Mouse (Mus musculus) CH12.LX (cell line): ENCODE measurements around the gene Rab5b. TPM values are rescaled to one million over a fixed set of nuclear protein-coding genes. Genes with fewer than 3 reads are reported as not detected.
A peak's percentile ranks its signal among the peaks of the same experiment; 100 is the strongest.

Source experiments
- DNase-seq: peaks from one replicate; pipeline ENCODE4 v3.0.0-alpha.2; 2013; ENCODE audit errors: extremely low read depth
- H3K27ac ChIP-seq: 2 replicates; pipeline ENCODE4 v1.5.1; 2012; ENCODE audit warnings: low read depth, mild to moderate bottlenecking, control low read depth, moderate library complexity; ENCODE audit not compliant: insufficient read depth
- H3K27me3 ChIP-seq: replicated peaks from 2 replicates; pipeline ENCODE3; 2012; ENCODE audit warnings: inconsistent platforms
- H3K36me3 ChIP-seq, 2 experiments: replicated peaks in 1 of 2; 2 replicates each; pipeline versions ENCODE3 to v1.6.1; 2012; ENCODE audit warnings: inconsistent platforms in 1 of 2, low read length in 1 of 2, mild to moderate bottlenecking in 1 of 2, mixed read lengths in 1 of 2, moderate library complexity in 1 of 2; ENCODE audit not compliant: control insufficient read depth in 1 of 2, insufficient read depth in 1 of 2
- H3K4me1 ChIP-seq, 2 experiments: 2 replicates each; pipeline ENCODE4 v1.6.1; 2012; ENCODE audit warnings: inconsistent platforms in 1 of 2, moderate library complexity in 1 of 2; ENCODE audit not compliant: insufficient read depth in 2 of 2, control insufficient read depth in 1 of 2
- H3K4me2 ChIP-seq: 2 replicates; pipeline ENCODE4 v1.6.1; 2012; ENCODE audit warnings: low read depth, mild to moderate bottlenecking, control low read depth; ENCODE audit not compliant: poor library complexity, insufficient read depth, severe bottlenecking
- H3K4me3 ChIP-seq, 3 experiments: fragments of 150-350 bp in 1 of 3; sonication (generic) in 1 of 3; replicated peaks in 1 of 3; 2 replicates each; pipeline versions ENCODE3 to v1.5.1; 2011 to 2012; ENCODE audit warnings: low read depth in 2 of 3, low read length in 2 of 3, mild to moderate bottlenecking in 2 of 3, moderate library complexity in 2 of 3, control low read depth in 1 of 3, improper control_type of control experiment in 1 of 3, inconsistent platforms in 1 of 3, mixed read lengths in 1 of 3; ENCODE audit not compliant: poor library complexity in 1 of 3
- H3K79me2 ChIP-seq: replicated peaks from 2 replicates; pipeline ENCODE4 v1.6.1; 2012; ENCODE audit warnings: mild to moderate bottlenecking, moderate library complexity; ENCODE audit not compliant: control insufficient read depth, poor library complexity, insufficient read depth, severe bottlenecking; ENCODE audit errors: extremely low read depth
- H3K9ac ChIP-seq: 2 replicates; pipeline ENCODE4 v1.6.1; 2012; ENCODE audit warnings: low read depth, mild to moderate bottlenecking, control low read depth, moderate library complexity; ENCODE audit not compliant: insufficient read depth
- H3K9me3 ChIP-seq: replicated peaks from 2 replicates; pipeline ENCODE3; 2012; ENCODE audit warnings: low read length, inconsistent platforms, mixed read lengths
- BHLHE40 ChIP-seq: IDR thresholded peaks from 2 replicates; pipeline ENCODE4 v1.6.1; 2011; ENCODE audit warnings: mild to moderate bottlenecking, low read depth, low read length, improper control_type of control experiment
- CHD1 ChIP-seq: IDR thresholded peaks from 2 replicates; pipeline ENCODE4 v1.6.1; 2012; ENCODE audit warnings: low read depth, low read length, improper control_type of control experiment, inconsistent platforms
- CHD2 ChIP-seq: IDR thresholded peaks from 2 replicates; pipeline ENCODE4 v1.6.1; 2011; ENCODE audit warnings: low read length, improper control_type of control experiment
- CTCF ChIP-seq, 2 experiments: IDR thresholded peaks in 1 of 2; conservative IDR thresholded peaks in 1 of 2; 2 replicates each; pipeline ENCODE4 v1.5.1; 2011 to 2012; ENCODE audit warnings: low read depth in 2 of 2, low read length in 2 of 2, improper control_type of control experiment in 1 of 2, inconsistent platforms in 1 of 2, mild to moderate bottlenecking in 1 of 2, moderate library complexity in 1 of 2
- E2F4 ChIP-seq: IDR thresholded peaks from 2 replicates; pipeline ENCODE4 v1.6.1; 2011; ENCODE audit warnings: low read depth, low read length, improper control_type of control experiment; ENCODE audit not compliant: insufficient replicate concordance
- ELF1 ChIP-seq: IDR thresholded peaks from 2 replicates; pipeline ENCODE4 v1.6.1; 2014; ENCODE audit warnings: low read depth, mild to moderate bottlenecking, inconsistent platforms, low read length, improper control_type of control experiment
- EP300 ChIP-seq: IDR thresholded peaks from 2 replicates; pipeline ENCODE4 v1.6.1; 2011; ENCODE audit warnings: low read length, improper control_type of control experiment
- ETS1 ChIP-seq: conservative IDR thresholded peaks from 2 replicates; pipeline ENCODE4 v1.6.1; 2012; ENCODE audit warnings: low read depth, mild to moderate bottlenecking, inconsistent platforms, low read length, improper control_type of control experiment, moderate library complexity
- GABPA ChIP-seq: IDR thresholded peaks from 2 replicates; pipeline ENCODE4 v1.6.1; 2012; ENCODE audit warnings: low read depth, low read length, improper control_type of control experiment, inconsistent platforms; ENCODE audit not compliant: insufficient replicate concordance
- HCFC1 ChIP-seq: IDR thresholded peaks from 2 replicates; pipeline ENCODE4 v1.6.1; 2012; ENCODE audit warnings: low read depth, mild to moderate bottlenecking, inconsistent platforms, low read length, improper control_type of control experiment
- IRF4 ChIP-seq: IDR thresholded peaks from 2 replicates; pipeline ENCODE4 v1.6.1; 2014; ENCODE audit warnings: low read depth, mild to moderate bottlenecking, inconsistent platforms, low read length, improper control_type of control experiment
- JUN ChIP-seq: IDR thresholded peaks from 2 replicates; pipeline ENCODE4 v1.6.1; 2011; ENCODE audit warnings: low read depth, mild to moderate bottlenecking, low read length, improper control_type of control experiment, moderate library complexity; ENCODE audit not compliant: insufficient read depth
- JUND ChIP-seq: conservative IDR thresholded peaks from 2 replicates; pipeline ENCODE4 v1.6.1; 2011; ENCODE audit warnings: low read depth, low read length, improper control_type of control experiment
- KAT2A ChIP-seq: IDR thresholded peaks from 2 replicates; pipeline ENCODE4 v1.6.1; 2012; ENCODE audit warnings: low read length, improper control_type of control experiment, inconsistent platforms; ENCODE audit not compliant: insufficient replicate concordance
- MAFK ChIP-seq: IDR thresholded peaks from 2 replicates; pipeline ENCODE4 v1.6.1; 2011; ENCODE audit warnings: low read length, improper control_type of control experiment; ENCODE audit not compliant: insufficient replicate concordance
- MAX ChIP-seq: IDR thresholded peaks from 2 replicates; pipeline ENCODE4 v1.6.1; 2011; ENCODE audit warnings: low read length, improper control_type of control experiment
- MAZ ChIP-seq: IDR thresholded peaks from 2 replicates; pipeline ENCODE4 v1.6.1; 2012; ENCODE audit warnings: low read depth, mild to moderate bottlenecking, inconsistent platforms, low read length, improper control_type of control experiment, moderate library complexity
- MEF2A ChIP-seq: IDR thresholded peaks from 2 replicates; pipeline ENCODE4 v1.6.1; 2014; ENCODE audit warnings: low read depth, mild to moderate bottlenecking, inconsistent platforms, low read length, improper control_type of control experiment, borderline replicate concordance
- MXI1 ChIP-seq: IDR thresholded peaks from 2 replicates; pipeline ENCODE4 v1.6.1; 2011; ENCODE audit warnings: mild to moderate bottlenecking, low read depth, low read length, improper control_type of control experiment
- MYC ChIP-seq: IDR thresholded peaks from 2 replicates; pipeline ENCODE4 v1.6.1; 2011; ENCODE audit warnings: low read depth, mild to moderate bottlenecking, improper control_type of control experiment, low read length
- NELFE ChIP-seq: IDR thresholded peaks from 2 replicates; pipeline ENCODE4 v1.6.1; 2011; ENCODE audit warnings: low read depth, low read length, improper control_type of control experiment
- NRF1 ChIP-seq: IDR thresholded peaks from 2 replicates; pipeline ENCODE4 v1.6.1; 2014; ENCODE audit warnings: low read depth, mild to moderate bottlenecking, inconsistent platforms, low read length, improper control_type of control experiment, moderate library complexity
- PAX5 ChIP-seq: IDR thresholded peaks from 2 replicates; pipeline ENCODE4 v1.6.1; 2012; ENCODE audit warnings: low read length, inconsistent platforms, mixed read lengths
- POLR2A ChIP-seq: IDR thresholded peaks from 2 replicates; pipeline ENCODE4 v1.6.1; 2011; ENCODE audit warnings: low read depth, mild to moderate bottlenecking, improper control_type of control experiment, low read length
- POLR2AphosphoS2 ChIP-seq: IDR thresholded peaks from 2 replicates; pipeline ENCODE4 v1.6.1; 2011; ENCODE audit warnings: low read depth, low read length, improper control_type of control experiment
- RAD21 ChIP-seq: IDR thresholded peaks from 2 replicates; pipeline ENCODE4 v1.6.1; 2011; ENCODE audit warnings: low read depth, mild to moderate bottlenecking, low read length, improper control_type of control experiment, moderate library complexity
- RCOR1 ChIP-seq: conservative IDR thresholded peaks from 2 replicates; pipeline ENCODE4 v1.6.1; 2012; ENCODE audit warnings: low read depth, mild to moderate bottlenecking, inconsistent platforms, low read length, improper control_type of control experiment
- SIN3A ChIP-seq: IDR thresholded peaks from 2 replicates; pipeline ENCODE4 v1.6.1; 2012; ENCODE audit warnings: low read length, improper control_type of control experiment, inconsistent platforms
- SMC3 ChIP-seq: IDR thresholded peaks from 2 replicates; pipeline ENCODE4 v1.6.1; 2011; ENCODE audit warnings: low read depth, low read length, improper control_type of control experiment
- TBP ChIP-seq: conservative IDR thresholded peaks from 2 replicates; pipeline ENCODE4 v1.6.1; 2011; ENCODE audit warnings: low read depth, low read length, improper control_type of control experiment
- TCF12 ChIP-seq: IDR thresholded peaks from 2 replicates; pipeline ENCODE4 v1.6.1; 2014; ENCODE audit warnings: low read depth, mild to moderate bottlenecking, inconsistent platforms, low read length, improper control_type of control experiment
- UBTF ChIP-seq: IDR thresholded peaks from 2 replicates; pipeline ENCODE4 v1.6.1; 2012; ENCODE audit warnings: low read depth, mild to moderate bottlenecking, inconsistent platforms, low read length, improper control_type of control experiment, moderate library complexity
- USF1 ChIP-seq: IDR thresholded peaks from 2 replicates; pipeline ENCODE4 v1.6.1; 2014; ENCODE audit warnings: low read depth, mild to moderate bottlenecking, inconsistent platforms, low read length, improper control_type of control experiment
- USF2 ChIP-seq: conservative IDR thresholded peaks from 2 replicates; pipeline ENCODE4 v1.6.1; 2011; ENCODE audit warnings: low read depth, low read length, improper control_type of control experiment
- ZC3H11A ChIP-seq: IDR thresholded peaks from 2 replicates; pipeline ENCODE4 v1.6.1; 2012; ENCODE audit warnings: low read depth, mild to moderate bottlenecking, inconsistent platforms, low read length, improper control_type of control experiment
- ZKSCAN1 ChIP-seq: IDR thresholded peaks from 2 replicates; pipeline ENCODE4 v1.6.1; 2012; ENCODE audit warnings: low read depth, inconsistent platforms, low read length, improper control_type of control experiment, borderline replicate concordance
- ZMIZ1 ChIP-seq: IDR thresholded peaks from 2 replicates; pipeline ENCODE4 v1.6.1; 2012; ENCODE audit warnings: low read depth, mild to moderate bottlenecking, inconsistent platforms, low read length, improper control_type of control experiment
- ZNF384 ChIP-seq: IDR thresholded peaks from 2 replicates; pipeline ENCODE4 v1.6.1; 2012; ENCODE audit warnings: low read depth, low read length, improper control_type of control experiment, inconsistent platforms
- dilution Hi-C: fragments of 300-500 bp; cut with MboI; formaldehyde crosslinking; loops from 2 replicates; pipeline ENCODE4 v1.14.3; 2020; ENCODE audit warnings: low sequenced_read_pairs; ENCODE audit not compliant: extremely low pct_unique_long_range_greater_than_20kb, extremely low pct_ligation_motif_present
- in situ Hi-C: fragments of 300-500 bp; cut with MboI; formaldehyde crosslinking; loops from 3 replicates; pipeline ENCODE4 v1.14.3; 2019; ENCODE audit warnings: low sequenced_read_pairs, low pct_ligation_motif_present, low pct_unique_long_range_greater_than_20kb, mixed read lengths
- polyA plus RNA-seq: library from polyadenylated mRNA; unstranded; fragments of >175 nt; gene quantifications from 2 replicates; pipeline ENCODE4 v1.2.1, GENCODE M21; 2012; ENCODE audit warnings: low read depth; ENCODE audit not compliant: insufficient read length
- total RNA-seq, 2 experiments: library from RNA; depleted of rRNA; stranded (reverse); fragments of 300-350 nt in 1 of 2; fragments of >200 nt in 1 of 2; gene quantifications; 2 replicates each; pipeline ENCODE4 v1.2.3; 2012 to 2014

The Rab5b gene
- total and polyA plus RNA-seq, 3 experiments = 20.4 to 34.4 (median 27.4) TPM

DNA sequence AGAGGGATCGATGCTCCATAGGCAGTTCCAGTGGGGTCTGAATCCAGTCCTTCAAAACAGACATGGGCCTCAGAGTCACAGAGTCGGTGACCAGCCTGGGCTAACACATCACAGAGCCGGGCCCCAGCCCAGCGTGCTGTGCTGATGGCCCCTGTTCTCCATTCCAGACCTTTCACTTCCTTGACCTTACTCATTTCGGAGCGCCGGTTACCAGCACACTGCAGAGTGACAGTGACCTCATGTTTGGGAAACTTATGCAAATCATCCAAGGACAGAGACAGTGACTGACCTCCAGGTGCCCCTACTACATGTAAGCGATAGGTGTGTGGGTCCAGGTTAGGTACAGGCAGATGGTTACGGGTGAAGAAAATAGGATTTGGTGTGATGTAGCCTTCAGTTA lies 24.9 kb downstream of the Rab5b start:
- dilution Hi-C loops = no loop called here

DNA sequence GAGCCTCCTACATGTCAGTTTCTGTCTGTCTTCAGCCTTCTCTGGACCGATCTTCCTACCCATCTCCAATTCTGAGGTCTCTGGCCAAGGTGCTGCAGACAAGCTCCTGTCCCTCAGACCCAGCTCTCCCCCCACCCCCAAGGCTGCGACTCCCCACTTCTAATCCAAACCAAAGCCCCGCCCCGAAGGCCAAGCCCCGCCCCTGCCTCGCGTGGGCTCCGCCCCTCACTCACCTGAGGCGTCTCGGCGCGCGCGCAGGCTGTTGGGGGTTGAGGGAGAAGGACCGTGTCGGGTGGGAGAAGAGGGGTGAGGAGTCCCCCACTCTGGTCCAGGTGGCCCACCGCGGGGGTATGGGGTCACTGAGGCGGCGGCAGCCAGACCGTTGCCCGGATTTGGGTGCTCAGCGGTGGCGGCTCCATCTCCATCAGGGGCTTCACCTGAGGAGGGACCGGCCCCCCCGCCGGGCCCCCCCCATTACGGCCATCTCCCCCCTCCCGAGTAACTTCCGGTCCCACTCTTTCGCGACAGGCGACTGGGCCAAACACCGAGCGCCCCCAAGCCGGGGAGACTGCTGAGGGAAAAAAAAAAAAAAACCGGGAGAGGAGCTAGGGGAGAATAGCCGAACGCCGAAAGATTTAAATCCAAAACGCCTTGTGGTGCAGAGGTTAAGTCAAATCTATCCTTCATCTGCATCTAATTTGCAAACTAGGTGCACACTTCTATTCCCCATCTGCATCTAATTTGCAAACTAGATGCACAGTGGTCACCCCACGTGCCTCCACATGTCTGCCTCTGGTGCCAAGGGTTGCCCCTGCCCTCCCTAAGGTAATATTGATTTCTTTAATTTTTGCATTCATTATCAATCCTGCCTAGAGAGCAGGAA lies 27.0 kb downstream of the Rab5b start:
- Histone ChIP-seq H3K79me2 (no peaks in the 10 kb centered on the region), H3K27ac (peak overlapping the region; percentile 68; the same call in 1 of the 2 replicates), H3K9me3 (no peaks in the 10 kb centered on the region), H3K36me3 (peaks cover 0 to 15% of the 10 kb centered on the region in 2 experiments), H3K4me3 (peak overlapping the region; percentile 51 to 84 (median 63)), H3K27me3 (peaks cover 4% of the 10 kb centered on the region), H3K9ac (peak overlapping the region; percentile 75), H3K4me1 (peaks cover 17 to 46% of the 10 kb centered on the region in 2 experiments), H3K4me2 (peak overlapping the region; percentile 60)
- in situ Hi-C loops = no loop called here
- dilution Hi-C loops = no loop called here
- DNase-seq = peak; percentile 87
- TF ChIP-seq KAT2A (no peak), POLR2A (no peak), MAX (peak; percentile 87), ZC3H11A (no peak), TCF12 (peak; percentile 50; the same call in 1 of the 2 replicates), RCOR1 (peak; percentile 85; the same call in 1 of the 2 replicates), CTCF (conservative IDR thresholded peaks at IDR 0.05 in 1 of 2, IDR thresholded peaks at IDR 0.05 in 1 of 2; ENCODE audit: low read depth in 2 of 2, low read length in 2 of 2) (no peak), MEF2A (peak; percentile 80; the same call in 1 of the 2 replicates), ZNF384 (peak; percentile 99), CHD2 (no peak), MAFK (peak; percentile 25; the same call in 1 of the 2 replicates), UBTF (no peak), GABPA (no peak), USF1 (peak; percentile 47), CHD1 (no peak)

More for the DNA sequence above, 24.9 kb downstream of the Rab5b start:
- H3K79me2 ChIP-seq = no peaks in the 10 kb centered on the region
- 0 out of 2 replicates have a peak overlapping the region, but pooled peaks have one; percentile 2 for H3K4me2 ChIP-seq
- in situ Hi-C loops = loop anchor here (5.0 kb wide), 1 partner anchor 44 kb away; the partner anchor contains the start of gene Rps26
- no peak overlapping the region for H3K9ac ChIP-seq
- H3K4me3 ChIP-seq = peak overlapping the region in 1 of 3 experiments; percentile 17
- peaks cover 0 to 17% of the 10 kb centered on the region in 2 experiments for H3K36me3 ChIP-seq
- TF ChIP-seq UBTF (no peak), IRF4 (peak; percentile 92), CHD1 (no peak), USF1 (no peak), ZKSCAN1 (no peak), RAD21 (no peak), CTCF (conservative IDR thresholded peaks at IDR 0.05 in 1 of 2, IDR thresholded peaks at IDR 0.05 in 1 of 2; ENCODE audit: low read depth in 2 of 2, low read length in 2 of 2) (no peak), NRF1 (no peak), PAX5 (no peak), SIN3A (0 out of 2 replicates have a peak, but pooled peaks have one; percentile 44), POLR2AphosphoS2 (no peak), RCOR1 (no peak), JUN (peak; percentile 81), POLR2A (no peak), MXI1 (peak; percentile 40), HCFC1 (peak; percentile 21; the same call in 1 of the 2 replicates), EP300 (peak; percentile 81), MAZ (no peak), ZMIZ1 (no peak), BHLHE40 (peak; percentile 92), GABPA (no peak), ZC3H11A (no peak), USF2 (no peak), TBP (no peak), ZNF384 (no peak), E2F4 (no peak), SMC3 (no peak), TCF12 (peak; percentile 75), NELFE (no peak), KAT2A (no peak), MAX (peak; percentile 43; the same call in 1 of the 2 replicates), CHD2 (0 out of 2 replicates have a peak, but pooled peaks have one; percentile 11), ELF1 (0 out of 2 replicates have a peak, but pooled peaks have one; percentile 14), MAFK (no peak; the same call in 1 of the 2 replicates), MEF2A (peak; percentile 77; the same call in 1 of the 2 replicates), MYC (no peak), ETS1 (peak; percentile 79), JUND (peak; percentile 65; the same call in 1 of the 2 replicates)
- TF ChIP-seq, all 38 proteins: peak for 14
- H3K9me3 ChIP-seq = no peaks in the 10 kb centered on the region
- no peak for DNase-seq
- H3K27me3 ChIP-seq = peaks cover 4% of the 10 kb centered on the region
- peak overlapping the region; percentile 31; the same call in 1 of the 2 replicates for H3K27ac ChIP-seq
- H3K4me1 ChIP-seq = peaks cover 16 to 46% of the 10 kb centered on the region in 2 experiments
